Mouse (Mus musculus): ENCODE results near the gene Zbtb42. TPM values are rescaled to one million over a fixed set of nuclear protein-coding genes. Genes with fewer than 3 reads are reported as not detected.
A peak's percentile ranks its signal among the peaks of the same experiment; 100 is the strongest.

The Zbtb42 gene
- total RNA-seq, 1 experiment from 2014 or later = 8.3 TPM

- ATAC-seq (replicated peaks; ENCODE audit: insufficient number of reproducible peaks, low FRiP score, low TSS enrichment, poor library complexity, severe bottlenecking) = no peak
These were observed 19.5 kb upstream of the Zbtb42 start for GRCm38 (mm10) chr12:112659109-112659508.

- ATAC-seq (replicated peaks; ENCODE audit: insufficient number of reproducible peaks, low FRiP score, low TSS enrichment, poor library complexity, severe bottlenecking) = no peak
These were observed 17.9 kb upstream of the Zbtb42 start for GRCm38 (mm10) chr12:112660576-112661326.

- no peak for ATAC-seq (replicated peaks; ENCODE audit: insufficient number of reproducible peaks, low FRiP score, low TSS enrichment, poor library complexity, severe bottlenecking)
These were observed 17.4 kb upstream of the Zbtb42 start for GRCm38 (mm10) chr12:112661327-112661605.

GRCm38 (mm10) chr12:112661851-112662250 is 16.8 kb upstream of the Zbtb42 start:
- no peak for ATAC-seq (replicated peaks; ENCODE audit: insufficient number of reproducible peaks, low FRiP score, low TSS enrichment, poor library complexity, severe bottlenecking)

GRCm38 (mm10) chr12:112663303-112663702 is 15.3 kb upstream of the Zbtb42 start:
- no peak for ATAC-seq (replicated peaks; ENCODE audit: insufficient number of reproducible peaks, low FRiP score, low TSS enrichment, poor library complexity, severe bottlenecking)

GRCm38 (mm10) chr12:112663716-112664115 is 14.9 kb upstream of the Zbtb42 start:
- ATAC-seq (replicated peaks; ENCODE audit: insufficient number of reproducible peaks, low FRiP score, low TSS enrichment, poor library complexity, severe bottlenecking) = no peak

- no peak for ATAC-seq (replicated peaks; ENCODE audit: insufficient number of reproducible peaks, low FRiP score, low TSS enrichment, poor library complexity, severe bottlenecking)
These were observed 14.5 kb upstream of the Zbtb42 start for GRCm38 (mm10) chr12:112664124-112664523.

- no peak for ATAC-seq (replicated peaks; ENCODE audit: insufficient number of reproducible peaks, low FRiP score, low TSS enrichment, poor library complexity, severe bottlenecking)
These were observed 14.0 kb upstream of the Zbtb42 start for GRCm38 (mm10) chr12:112664656-112665055.

GRCm38 (mm10) chr12:112665445-112665844 is 13.2 kb upstream of the Zbtb42 start:
- no peak for ATAC-seq (replicated peaks; ENCODE audit: insufficient number of reproducible peaks, low FRiP score, low TSS enrichment, poor library complexity, severe bottlenecking)

GRCm38 (mm10) chr12:112665881-112666544 is 12.6 kb upstream of the Zbtb42 start:
- no peak for ATAC-seq (replicated peaks; ENCODE audit: insufficient number of reproducible peaks, low FRiP score, low TSS enrichment, poor library complexity, severe bottlenecking)

GRCm38 (mm10) chr12:112667619-112668297 is 10.9 kb upstream of the Zbtb42 start:
- peak; percentile 62 for ATAC-seq (replicated peaks; ENCODE audit: insufficient number of reproducible peaks, low FRiP score, low TSS enrichment, poor library complexity, severe bottlenecking)

- ATAC-seq (replicated peaks; ENCODE audit: insufficient number of reproducible peaks, low FRiP score, low TSS enrichment, poor library complexity, severe bottlenecking) = no peak
These were observed 7.8 kb upstream of the Zbtb42 start for GRCm38 (mm10) chr12:112670718-112671393.

- ATAC-seq (replicated peaks; ENCODE audit: insufficient number of reproducible peaks, low FRiP score, low TSS enrichment, poor library complexity, severe bottlenecking) = no peak
These were observed 6.7 kb upstream of the Zbtb42 start for GRCm38 (mm10) chr12:112671891-112672290.

- no peak for ATAC-seq (replicated peaks; ENCODE audit: insufficient number of reproducible peaks, low FRiP score, low TSS enrichment, poor library complexity, severe bottlenecking)
These were observed 5.7 kb upstream of the Zbtb42 start for GRCm38 (mm10) chr12:112672744-112673575.

GRCm38 (mm10) chr12:112673576-112674091 is 5.0 kb upstream of the Zbtb42 start:
- ATAC-seq (replicated peaks; ENCODE audit: insufficient number of reproducible peaks, low FRiP score, low TSS enrichment, poor library complexity, severe bottlenecking) = no peak

GRCm38 (mm10) chr12:112674132-112675011 is 4.3 kb upstream of the Zbtb42 start, which contains the start of gene Akt1:
Akt1 (minus strand) TSS chr12:112674884.
- peak; percentile 32 for ATAC-seq (replicated peaks; ENCODE audit: insufficient number of reproducible peaks, low FRiP score, low TSS enrichment, poor library complexity, severe bottlenecking)

GRCm38 (mm10) chr12:112675245-112676035 is 3.2 kb upstream of the Zbtb42 start:
- ATAC-seq (replicated peaks; ENCODE audit: insufficient number of reproducible peaks, low FRiP score, low TSS enrichment, poor library complexity, severe bottlenecking) = peak; percentile 59

Data from monocyte, adult 5-6 weeks (primary cell).